Mouse (Mus musculus) R1 (cell line): ENCODE results near the gene Abi1.
"Not testable (repeated sequence)": the region's sequence is repeated elsewhere in the genome, so short reads cannot be mapped to it uniquely, and the experiment has no call there.

Source experiments
- DNase-seq: peaks from one replicate; pipeline ENCODE4 v3.0.0-alpha.2; 2018; ENCODE audit warnings: low read depth, low spot score

Gene Abi1

GRCm38 (mm10) chr2:22977387-22977973 is 62.6 kb downstream of the Abi1 start:
- no peak for DNase-seq

- no peak for DNase-seq
Measured at GRCm38 (mm10) chr2:22962970-22963369, 77.1 kb downstream of the Abi1 start.

GRCm38 (mm10) chr2:22962242-22962641 is 77.8 kb downstream of the Abi1 start:
- no peak for DNase-seq

- peak; percentile 12 for DNase-seq
Measured at GRCm38 (mm10) chr2:22961681-22962080, 78.4 kb downstream of the Abi1 start.

- peak; percentile 76 for DNase-seq
Measured at GRCm38 (mm10) chr2:22957415-22957814, 82.6 kb downstream of the Abi1 start.

- DNase-seq: no peak
Measured at GRCm38 (mm10) chr2:22955914-22956313, 84.1 kb downstream of the Abi1 start.

- DNase-seq: no peak
Measured at GRCm38 (mm10) chr2:22954278-22954677, 85.8 kb downstream of the Abi1 start.

GRCm38 (mm10) chr2:22949956-22950355 is 90.1 kb downstream of the Abi1 start:
- no peak for DNase-seq

- no peak for DNase-seq
Measured at GRCm38 (mm10) chr2:22933556-22933955, 106.5 kb downstream of the Abi1 start.

- DNase-seq: no peak
Measured at GRCm38 (mm10) chr2:22928259-22928658, 111.8 kb downstream of the Abi1 start.

- DNase-seq: not testable (repeated sequence)
Measured at GRCm38 (mm10) chr2:22925911-22926310, 114.1 kb downstream of the Abi1 start.

- DNase-seq: no peak
Measured at GRCm38 (mm10) chr2:22918651-22919050, 121.4 kb downstream of the Abi1 start.

GRCm38 (mm10) chr2:22914421-22914820 is 125.6 kb downstream of the Abi1 start:
- DNase-seq: no peak

GRCm38 (mm10) chr2:22903947-22904346 is 136.1 kb downstream of the Abi1 start:
- no peak for DNase-seq

- peak; percentile 97 for DNase-seq
Measured at GRCm38 (mm10) chr2:22895282-22896273, 144.5 kb downstream of the Abi1 start, which contains the start of gene Pdss1. Gene Pdss1, plus strand, starts transcription at chr2:22895522.

GRCm38 (mm10) chr2:22894932-22895281 is 145.1 kb downstream of the Abi1 start:
- DNase-seq: no peak
